Mouse (Mus musculus): ENCODE measurements at regions not wholly inside any gene's neighbourhood (a gene's known extent, or its start where the extent isn't known, plus 50 kb on each side); places are given as distances from the start of the nearest gene placed in this dataset.
"Not testable (repeated sequence)": the region's sequence is repeated elsewhere in the genome, so short reads cannot be mapped to it uniquely, and the experiment has no call there.

GRCm38 (mm10) chr6:24298562-24299212 lies 130.8 kb upstream of the Slc13a1 start:
- no peak for ATAC-seq (ENCODE audit: low FRiP score, low TSS enrichment)
- no peak overlapping the region for H3K27ac ChIP-seq (ENCODE audit: low read depth, low read length)

GRCm38 (mm10) chr6:24288757-24289156 lies 120.9 kb upstream of the Slc13a1 start:
- ATAC-seq (ENCODE audit: low FRiP score, low TSS enrichment); H3K9me3 ChIP-seq (ENCODE audit: control insufficient read depth, low read length); H3K27ac ChIP-seq (ENCODE audit: low read depth, low read length); H3K36me3 ChIP-seq (ENCODE audit: control insufficient read depth, insufficient read depth, low read length); H3K4me3 ChIP-seq (ENCODE audit: low read length); H3K4me2 ChIP-seq (replicated peaks; ENCODE audit: low read depth, low read length); H3K27me3 ChIP-seq (ENCODE audit: control insufficient read depth, insufficient read depth, low read length); H3K9ac ChIP-seq (ENCODE audit: low read depth, low read length); H3K4me1 ChIP-seq (ENCODE audit: control insufficient read depth, insufficient read depth, low read length): not testable (repeated sequence)
- 88% methylated on average over 2 of the region's 2 CpGs for WGBS

More at GRCm38 (mm10) chr6:24298562-24299212, 130.8 kb upstream of the Slc13a1 start:
- no peak overlapping the region for H3K4me3 ChIP-seq (ENCODE audit: low read length)
- 86% methylated on average over 5 of the region's 5 CpGs for WGBS
- no peaks in the 10 kb centered on the region for H3K36me3 ChIP-seq (ENCODE audit: control insufficient read depth, insufficient read depth, low read length)
- H3K4me2 ChIP-seq (replicated peaks; ENCODE audit: low read depth, low read length), result no peak overlapping the region
- H3K27me3 ChIP-seq (ENCODE audit: control insufficient read depth, insufficient read depth, low read length), result no peaks in the 10 kb centered on the region
- H3K9me3 ChIP-seq (ENCODE audit: control insufficient read depth, low read length), result no peaks in the 10 kb centered on the region
- no peaks in the 10 kb centered on the region for H3K4me1 ChIP-seq (ENCODE audit: control insufficient read depth, insufficient read depth, low read length)
- no peak overlapping the region for H3K9ac ChIP-seq (ENCODE audit: low read depth, low read length)

DNA sequence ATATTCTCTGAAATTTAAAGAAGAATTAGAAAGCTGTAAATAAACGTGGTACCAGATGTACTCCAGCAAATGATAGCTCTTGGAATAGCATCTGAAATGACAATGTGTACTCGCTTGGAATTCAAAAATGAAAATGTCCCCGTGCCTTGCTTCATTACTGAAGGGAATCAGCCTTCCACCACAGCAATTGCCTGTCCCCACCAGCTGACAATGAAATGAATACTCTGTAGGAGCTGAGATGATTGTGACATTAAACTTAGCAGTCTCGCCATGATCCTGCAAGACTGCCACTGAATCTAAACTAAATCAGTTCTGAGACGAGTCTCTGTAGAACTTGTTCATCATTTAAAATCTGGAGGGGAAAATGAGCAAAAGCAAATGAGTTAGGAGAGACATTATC lies 104.9 kb upstream of the Slc13a1 start:
- WGBS, result 80% methylated on average over 5 of the region's 5 CpGs
- Histone ChIP-seq H3K36me3 (ENCODE audit: control insufficient read depth, insufficient read depth, low read length) (no peaks in the 10 kb centered on the region), H3K9me3 (ENCODE audit: control insufficient read depth, low read length) (no peaks in the 10 kb centered on the region), H3K27ac (ENCODE audit: low read depth, low read length) (no peak overlapping the region), H3K4me3 (ENCODE audit: low read length) (no peak overlapping the region), H3K27me3 (ENCODE audit: control insufficient read depth, insufficient read depth, low read length) (no peaks in the 10 kb centered on the region), H3K9ac (ENCODE audit: low read depth, low read length) (no peak overlapping the region), H3K4me1 (ENCODE audit: control insufficient read depth, insufficient read depth, low read length) (no peaks in the 10 kb centered on the region), H3K4me2 (replicated peaks; ENCODE audit: low read depth, low read length) (no peak overlapping the region)
- no peak for ATAC-seq (ENCODE audit: low FRiP score, low TSS enrichment)

DNA sequence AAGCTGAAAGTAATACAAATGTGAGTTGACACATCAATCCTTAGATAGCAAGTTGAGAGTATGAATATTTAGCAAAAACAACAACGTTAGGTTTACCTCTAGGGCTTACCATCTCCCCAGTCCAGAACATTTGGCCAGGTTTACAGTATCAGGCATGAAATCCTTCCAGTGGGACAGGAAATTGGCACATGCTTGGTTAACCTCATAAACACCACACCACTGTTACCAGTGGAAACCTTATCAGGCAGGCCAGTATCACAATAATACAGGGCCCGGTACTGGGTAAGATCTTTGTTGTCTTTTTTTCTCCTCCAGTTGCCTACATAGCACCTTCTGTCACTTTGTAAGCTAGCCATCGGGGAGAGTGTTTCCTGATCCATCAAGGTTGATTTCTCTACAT lies 101.7 kb upstream of the Slc13a1 start:
- H3K4me1 ChIP-seq (ENCODE audit: control insufficient read depth, insufficient read depth, low read length), result no peaks in the 10 kb centered on the region
- no peaks in the 10 kb centered on the region for H3K27me3 ChIP-seq (ENCODE audit: control insufficient read depth, insufficient read depth, low read length)
- H3K4me2 ChIP-seq (replicated peaks; ENCODE audit: low read depth, low read length), result no peak overlapping the region
- no peak overlapping the region for H3K4me3 ChIP-seq (ENCODE audit: low read length)
- H3K9me3 ChIP-seq (ENCODE audit: control insufficient read depth, low read length), result no peaks in the 10 kb centered on the region
- H3K36me3 ChIP-seq (ENCODE audit: control insufficient read depth, insufficient read depth, low read length), result no peaks in the 10 kb centered on the region
- ATAC-seq (ENCODE audit: low FRiP score, low TSS enrichment), result no peak
- H3K9ac ChIP-seq (ENCODE audit: low read depth, low read length), result no peak overlapping the region
- no peak overlapping the region for H3K27ac ChIP-seq (ENCODE audit: low read depth, low read length)
- WGBS, result 77% methylated on average over 3 of the region's 3 CpGs

DNA sequence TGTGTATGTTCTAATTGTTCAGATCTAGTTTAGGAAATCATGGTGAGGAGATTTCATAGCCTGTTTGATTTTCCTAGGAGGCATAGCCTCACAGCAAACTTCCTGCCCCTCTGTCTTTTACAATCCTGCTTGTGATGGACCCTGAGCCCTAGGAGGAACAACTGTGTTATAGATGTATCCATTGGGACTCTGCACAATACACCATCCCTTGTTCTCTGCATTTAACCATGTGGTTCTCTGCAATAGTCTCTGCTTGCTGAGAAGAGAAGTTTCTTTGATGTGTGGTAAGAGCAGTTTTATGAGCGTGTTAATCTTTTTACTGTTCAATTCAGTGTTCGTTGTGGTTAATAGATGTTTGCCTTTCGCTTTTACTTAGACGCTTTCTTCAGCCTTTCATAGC lies 95.9 kb upstream of the Slc13a1 start:
- no peak overlapping the region for H3K4me3 ChIP-seq (ENCODE audit: low read length)
- ATAC-seq (ENCODE audit: low FRiP score, low TSS enrichment), result no peak
- H3K4me2 ChIP-seq (replicated peaks; ENCODE audit: low read depth, low read length), result no peak overlapping the region

GRCm38 (mm10) chr6:24262578-24262977 lies 94.7 kb upstream of the Slc13a1 start:
- Histone ChIP-seq H3K4me2 (replicated peaks; ENCODE audit: low read depth, low read length) (no peak overlapping the region), H3K36me3 (ENCODE audit: control insufficient read depth, insufficient read depth, low read length) (no peaks in the 10 kb centered on the region), H3K9ac (ENCODE audit: low read depth, low read length) (no peak overlapping the region), H3K27ac (ENCODE audit: low read depth, low read length) (no peak overlapping the region), H3K4me3 (ENCODE audit: low read length) (no peak overlapping the region), H3K27me3 (ENCODE audit: control insufficient read depth, insufficient read depth, low read length) (no peaks in the 10 kb centered on the region), H3K9me3 (ENCODE audit: control insufficient read depth, low read length) (no peaks in the 10 kb centered on the region), H3K4me1 (ENCODE audit: control insufficient read depth, insufficient read depth, low read length) (no peaks in the 10 kb centered on the region)
- 62% methylated on average over 5 of the region's 5 CpGs for WGBS
- ATAC-seq (ENCODE audit: low FRiP score, low TSS enrichment), result peak; percentile 49; the same call in 1 of the 2 replicates

More for the DNA sequence above, 95.9 kb upstream of the Slc13a1 start:
- H3K27me3 ChIP-seq (ENCODE audit: control insufficient read depth, insufficient read depth, low read length), result no peaks in the 10 kb centered on the region
- H3K27ac ChIP-seq (ENCODE audit: low read depth, low read length), result no peak overlapping the region
- H3K9me3 ChIP-seq (ENCODE audit: control insufficient read depth, low read length), result no peaks in the 10 kb centered on the region
- H3K4me1 ChIP-seq (ENCODE audit: control insufficient read depth, insufficient read depth, low read length), result no peaks in the 10 kb centered on the region
- 39% methylated on average over 4 of the region's 4 CpGs for WGBS
- no peak overlapping the region for H3K9ac ChIP-seq (ENCODE audit: low read depth, low read length)
- no peaks in the 10 kb centered on the region for H3K36me3 ChIP-seq (ENCODE audit: control insufficient read depth, insufficient read depth, low read length)

DNA sequence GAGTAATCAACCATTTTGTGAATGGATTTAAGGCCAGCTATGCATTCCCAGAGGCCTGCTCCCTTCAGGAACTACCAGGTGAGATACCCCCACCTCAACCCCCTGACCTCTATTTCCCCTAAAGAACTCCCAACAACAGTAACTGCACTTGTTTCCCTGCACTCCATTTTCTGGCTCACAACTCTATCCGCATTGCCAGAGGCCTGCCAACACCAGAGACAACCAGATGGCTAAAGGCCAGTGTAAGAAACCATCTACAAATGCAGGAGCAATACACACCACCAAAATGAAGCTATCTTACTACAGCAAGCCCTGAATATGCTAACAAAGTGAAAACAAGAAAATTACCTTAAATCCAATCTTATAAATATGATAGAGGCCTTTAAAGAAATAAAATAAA lies 77.7 kb upstream of the Slc13a1 start:
- 96% methylated on average over 1 of the region's 1 CpGs for WGBS
- no peak for ATAC-seq (ENCODE audit: low FRiP score, low TSS enrichment)
- Histone ChIP-seq H3K9me3 (ENCODE audit: control insufficient read depth, low read length) (no peaks in the 10 kb centered on the region), H3K36me3 (ENCODE audit: control insufficient read depth, insufficient read depth, low read length) (no peaks in the 10 kb centered on the region), H3K4me3 (ENCODE audit: low read length) (no peak overlapping the region), H3K27me3 (ENCODE audit: control insufficient read depth, insufficient read depth, low read length) (no peaks in the 10 kb centered on the region), H3K9ac (ENCODE audit: low read depth, low read length) (no peak overlapping the region), H3K4me1 (ENCODE audit: control insufficient read depth, insufficient read depth, low read length) (no peaks in the 10 kb centered on the region), H3K27ac (ENCODE audit: low read depth, low read length) (no peak overlapping the region), H3K4me2 (replicated peaks; ENCODE audit: low read depth, low read length) (no peak overlapping the region)

- peak; percentile 94; the same call in 1 of the 2 replicates for ATAC-seq (ENCODE audit: low FRiP score, low TSS enrichment)
- Histone ChIP-seq H3K36me3 (ENCODE audit: control insufficient read depth, insufficient read depth, low read length) (no peaks in the 10 kb centered on the region), H3K4me2 (replicated peaks; ENCODE audit: low read depth, low read length) (no peak overlapping the region), H3K27me3 (ENCODE audit: control insufficient read depth, insufficient read depth, low read length) (no peaks in the 10 kb centered on the region), H3K27ac (ENCODE audit: low read depth, low read length) (peak overlapping the region; percentile 13; the same call in 1 of the 2 replicates), H3K9ac (ENCODE audit: low read depth, low read length) (no peak overlapping the region), H3K4me3 (ENCODE audit: low read length) (no peak overlapping the region), H3K9me3 (ENCODE audit: control insufficient read depth, low read length) (no peaks in the 10 kb centered on the region), H3K4me1 (ENCODE audit: control insufficient read depth, insufficient read depth, low read length) (no peaks in the 10 kb centered on the region)
- WGBS, result 18% methylated on average over 1 of the region's 1 CpGs
These were observed 70.6 kb upstream of the Slc13a1 start for GRCm38 (mm10) chr6:24238541-24238940.

- 31% methylated on average over 2 of the region's 2 CpGs for WGBS
- no peaks in the 10 kb centered on the region for H3K36me3 ChIP-seq (ENCODE audit: control insufficient read depth, insufficient read depth, low read length)
These were observed 70.2 kb upstream of the Slc13a1 start for GRCm38 (mm10) chr6:24238054-24238453.

More at GRCm38 (mm10) chr6:24238054-24238453, 70.2 kb upstream of the Slc13a1 start:
- Histone ChIP-seq H3K4me1 (ENCODE audit: control insufficient read depth, insufficient read depth, low read length) (no peaks in the 10 kb centered on the region), H3K27ac (ENCODE audit: low read depth, low read length) (no peak overlapping the region), H3K9me3 (ENCODE audit: control insufficient read depth, low read length) (no peaks in the 10 kb centered on the region), H3K4me2 (replicated peaks; ENCODE audit: low read depth, low read length) (no peak overlapping the region), H3K27me3 (ENCODE audit: control insufficient read depth, insufficient read depth, low read length) (no peaks in the 10 kb centered on the region), H3K4me3 (ENCODE audit: low read length) (no peak overlapping the region), H3K9ac (ENCODE audit: low read depth, low read length) (no peak overlapping the region)
- ATAC-seq (ENCODE audit: low FRiP score, low TSS enrichment), result peak; percentile 63; the same call in 1 of the 2 replicates

Data from kidney, embryonic 14.5 days (tissue).